Mouse (Mus musculus) thymus, postnatal 14 days (tissue): ENCODE measurements around the gene Kalrn.

Source experiments
- DNase-seq: peaks from one replicate; pipeline ENCODE4 v3.0.0; 2021

The Kalrn gene

DNA sequence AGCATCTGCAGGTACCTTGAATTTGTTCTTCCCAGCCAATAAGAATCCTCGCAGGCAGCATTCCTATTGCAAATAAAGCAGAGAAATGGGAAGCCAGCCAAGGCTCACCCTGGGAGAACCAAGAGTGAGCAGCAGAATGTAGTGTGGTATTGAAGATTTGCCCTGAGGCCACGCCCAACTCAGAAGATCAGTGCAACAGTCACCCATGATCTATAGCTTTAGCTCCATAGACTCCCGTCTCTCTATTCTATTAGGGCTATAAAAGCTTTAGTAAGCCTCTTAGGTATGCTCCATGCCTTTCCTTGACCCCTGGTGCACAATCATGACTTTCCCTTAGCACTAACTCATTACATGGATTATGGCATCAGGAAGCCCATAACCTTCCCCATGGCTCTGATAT is 155.9 kb downstream of the Kalrn start:
- DNase-seq, result no peak

DNA sequence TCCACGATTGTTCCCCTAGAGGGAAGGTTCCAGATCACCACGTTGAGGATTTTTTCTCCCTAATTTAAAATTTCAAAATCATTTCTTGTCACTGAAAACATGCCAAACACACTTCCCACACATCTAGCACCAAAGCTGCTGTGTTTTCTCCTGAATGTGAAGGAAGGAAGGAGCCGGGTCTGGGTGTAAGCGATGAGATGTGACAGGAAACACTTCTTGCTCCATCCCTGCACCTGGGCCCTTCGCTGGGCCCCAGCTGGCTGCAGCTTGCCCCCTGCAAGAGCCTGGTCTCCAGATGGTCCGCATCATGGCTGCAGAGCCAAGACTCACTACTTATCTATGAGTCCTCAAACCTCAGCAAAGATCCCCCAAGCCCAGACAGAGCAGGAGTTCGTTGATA is 158.8 kb downstream of the Kalrn start:
- no peak for DNase-seq

DNA sequence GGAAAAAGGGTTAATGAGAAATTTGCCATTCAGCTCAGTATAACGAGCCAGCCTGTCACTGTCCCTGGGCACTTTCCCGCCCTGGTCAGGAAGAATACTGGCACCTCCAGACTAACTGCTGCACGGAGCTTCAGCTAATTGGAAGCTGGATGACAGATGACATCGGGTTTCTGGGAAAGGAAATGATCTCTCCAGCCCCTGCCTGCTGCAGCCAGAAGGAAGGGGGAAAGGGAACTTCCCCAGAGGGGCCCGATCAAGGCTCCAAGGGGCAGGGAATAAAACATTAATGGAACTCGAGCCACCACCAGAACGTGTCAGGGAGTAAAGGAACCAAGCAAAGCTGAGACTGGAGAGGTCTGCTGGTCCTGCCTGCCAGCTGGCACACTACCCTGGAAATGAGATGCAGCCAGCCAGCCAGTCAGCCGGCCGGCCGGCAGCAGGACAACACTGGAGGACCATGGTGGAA is 159.4 kb downstream of the Kalrn start:
- no peak for DNase-seq

DNA sequence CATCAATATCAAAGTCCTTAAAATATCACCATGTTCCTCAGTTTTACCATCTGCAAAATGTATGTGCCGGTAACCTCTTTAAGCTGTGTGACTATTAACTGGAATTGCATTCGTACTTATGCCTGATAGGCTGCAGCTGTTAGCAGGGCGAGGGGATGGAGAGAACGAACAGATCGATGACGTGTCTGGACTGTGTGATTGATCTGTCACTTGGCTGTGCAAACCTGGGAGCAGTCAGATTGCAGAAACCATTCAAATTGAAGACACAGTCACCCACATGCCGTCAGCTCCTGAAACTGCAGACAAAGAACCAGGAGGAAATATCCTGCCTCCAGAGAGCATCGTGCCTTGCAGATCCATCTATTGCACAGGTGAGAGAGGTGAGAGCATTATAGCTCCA is 166.3 kb downstream of the Kalrn start:
- DNase-seq, result no peak

DNA sequence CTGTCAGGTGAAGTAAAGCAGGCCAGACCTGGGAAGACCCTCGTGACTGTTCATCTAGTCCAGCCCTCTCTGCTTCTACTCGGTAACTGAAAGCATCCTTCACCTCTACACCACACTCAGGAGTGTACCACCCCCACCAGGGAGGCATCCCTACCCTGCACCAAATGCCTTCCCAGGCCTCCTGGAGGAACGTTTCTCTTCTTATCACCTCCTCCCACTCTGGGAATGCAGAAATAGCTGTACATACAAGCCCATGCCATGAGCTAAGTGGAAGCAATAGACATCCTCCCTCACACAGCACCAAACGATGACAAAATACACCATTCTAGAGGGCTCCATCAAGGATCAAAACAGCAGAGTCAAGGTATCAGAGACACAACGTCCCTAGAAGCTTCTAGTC is 168.2 kb downstream of the Kalrn start:
- no peak for DNase-seq

DNA sequence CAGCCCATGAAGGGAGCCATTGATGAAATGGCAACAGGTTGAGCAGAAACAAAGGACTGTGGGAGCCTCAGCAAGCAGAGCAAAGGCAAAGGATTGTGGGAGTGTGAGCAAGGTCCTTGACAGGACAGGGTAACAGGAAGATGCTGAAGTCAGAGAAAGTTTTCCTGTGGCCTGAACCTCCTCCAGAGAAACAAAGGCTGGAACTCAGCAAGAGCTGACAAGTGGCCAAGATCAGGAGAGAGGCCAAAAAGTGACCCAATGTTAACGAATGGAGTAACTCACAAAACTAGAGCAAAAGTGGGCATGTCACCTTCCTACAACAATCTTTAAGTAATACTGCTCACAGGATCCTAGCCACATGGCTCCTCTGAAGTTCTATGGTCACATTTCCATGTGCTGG is 172.1 kb downstream of the Kalrn start:
- DNase-seq, result no peak

DNA sequence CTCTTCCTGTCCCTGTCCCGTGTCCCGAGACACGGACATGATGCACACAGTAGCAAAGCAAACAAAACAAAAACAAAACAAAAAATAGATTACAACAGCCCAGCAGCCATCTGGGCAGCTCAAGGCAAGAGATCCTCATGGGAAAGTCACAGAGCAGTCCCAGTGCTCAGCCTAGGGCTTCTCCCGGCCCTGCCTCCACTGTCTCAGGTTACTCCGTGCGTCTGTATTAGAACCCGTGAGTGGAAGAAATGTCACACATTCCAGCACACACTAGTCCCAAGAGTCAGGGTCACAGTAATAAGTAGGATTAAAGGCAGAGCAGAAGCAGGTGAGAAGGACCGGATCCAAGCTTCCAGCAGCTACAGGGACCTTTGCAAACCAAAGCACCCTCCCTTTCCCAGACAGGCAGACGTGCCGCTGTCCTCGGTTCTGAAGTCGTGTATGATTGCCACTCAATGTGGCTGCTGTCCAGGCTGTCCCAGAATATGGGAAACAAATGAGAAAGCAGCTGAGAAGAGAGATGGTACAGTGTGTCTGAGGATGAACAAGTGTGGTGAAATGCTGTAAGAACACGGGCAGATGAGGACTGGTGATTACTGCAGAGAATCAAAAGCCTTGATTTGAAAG is 173.1 kb downstream of the Kalrn start:
- DNase-seq, result peak; percentile 7

DNA sequence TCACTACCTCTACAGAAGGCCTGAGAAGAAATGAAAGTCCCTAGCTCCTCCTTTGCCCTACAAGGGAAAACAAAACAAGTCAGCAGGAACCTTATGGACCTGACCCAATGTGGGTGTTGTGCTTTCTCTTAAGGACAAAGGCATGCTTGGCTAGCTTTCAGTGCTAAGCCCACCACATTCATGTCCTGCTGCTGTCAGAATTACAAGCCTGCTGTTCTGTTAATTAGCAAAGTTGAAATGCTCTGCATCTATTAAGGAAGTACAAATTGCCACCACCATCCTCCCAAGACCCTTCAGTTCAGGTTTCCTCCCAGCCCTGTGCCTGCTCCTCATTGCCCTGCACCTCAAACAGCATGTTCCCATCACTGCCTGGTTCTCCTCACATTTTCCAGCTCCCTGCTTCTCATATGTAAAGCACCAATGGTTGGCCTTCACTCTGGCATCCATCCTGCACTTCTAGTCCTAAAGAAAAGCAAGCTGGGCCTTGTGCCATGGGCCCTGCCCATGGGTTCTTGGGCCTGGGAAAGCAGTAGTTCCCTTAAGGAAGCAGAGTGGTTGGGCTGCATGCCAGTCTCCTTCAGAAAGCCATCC is 178.0 kb downstream of the Kalrn start:
- DNase-seq, result no peak

DNA sequence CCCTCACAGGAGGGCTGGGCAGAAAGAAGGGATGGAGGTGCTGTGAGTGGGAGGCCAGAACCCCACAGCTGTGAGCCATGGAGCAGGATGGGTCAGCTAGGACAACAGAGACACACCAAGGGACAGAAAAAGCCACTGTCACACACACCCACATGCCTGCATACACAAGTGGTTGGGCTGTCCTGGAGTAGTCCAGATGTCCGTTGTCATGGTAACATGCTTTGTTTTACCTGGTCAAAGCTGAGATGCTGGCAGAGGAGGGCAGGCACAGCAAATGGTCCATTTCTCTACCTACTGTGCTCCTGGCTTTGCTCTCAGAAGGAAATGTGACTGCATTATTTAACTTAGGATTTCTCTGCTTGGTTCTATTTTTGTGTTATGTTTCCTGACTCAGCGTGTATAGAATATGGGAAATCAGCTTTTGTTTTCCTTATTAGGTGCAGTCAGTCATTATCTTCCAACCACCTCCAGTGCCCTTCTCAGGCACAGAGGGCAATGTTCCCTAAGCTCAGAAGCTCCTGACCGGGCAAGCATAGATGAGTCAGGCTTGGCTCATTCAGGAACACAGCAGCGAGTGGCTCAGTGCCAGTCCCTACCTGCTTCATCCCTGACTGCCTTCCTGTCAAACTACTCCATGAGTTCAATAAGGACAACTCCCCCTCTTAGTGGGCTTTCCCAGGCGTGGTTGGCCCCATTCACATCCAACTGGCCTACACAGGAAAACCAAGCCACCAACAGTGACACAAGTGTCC is 183.6 kb downstream of the Kalrn start:
- no peak for DNase-seq

DNA sequence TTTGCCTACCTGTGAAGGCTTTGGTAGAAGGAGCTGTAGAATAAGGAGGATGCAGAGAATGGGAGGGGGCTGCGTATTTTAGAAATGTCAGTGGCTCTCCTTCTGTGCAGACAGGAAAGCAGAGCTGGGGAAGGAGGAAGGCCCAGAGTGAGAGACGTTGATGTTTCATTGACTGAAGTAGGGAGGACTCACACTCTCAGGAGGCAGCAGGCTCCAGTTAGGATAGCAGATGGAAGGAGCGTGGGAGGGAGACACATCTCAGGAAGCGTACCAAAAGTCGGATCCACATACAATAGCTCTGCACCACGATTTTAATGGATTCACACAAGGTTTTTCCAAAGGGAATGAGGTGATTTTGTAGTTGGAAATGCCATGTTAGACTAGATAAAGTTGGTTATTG is 184.5 kb downstream of the Kalrn start:
- DNase-seq, result no peak

DNA sequence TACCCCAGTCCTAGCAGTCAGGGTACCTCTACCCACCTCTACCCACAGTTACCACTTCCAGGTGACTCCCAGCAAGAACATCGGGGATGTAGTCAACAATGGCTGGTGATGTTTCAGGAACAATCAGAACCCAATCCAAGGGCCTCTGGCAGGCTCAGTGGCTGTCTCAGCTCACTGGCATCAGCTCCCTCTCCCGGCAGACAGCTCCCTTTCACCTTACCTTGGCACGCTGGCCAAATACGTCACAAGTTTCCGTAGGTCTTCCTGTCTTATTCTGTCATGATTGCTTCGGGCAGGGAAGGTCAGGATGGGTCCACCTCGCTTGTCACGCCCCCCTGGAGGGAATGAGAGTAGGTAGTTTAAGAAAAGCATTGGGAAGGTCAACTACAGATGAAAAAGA is 188.3 kb downstream of the Kalrn start:
- no peak for DNase-seq

DNA sequence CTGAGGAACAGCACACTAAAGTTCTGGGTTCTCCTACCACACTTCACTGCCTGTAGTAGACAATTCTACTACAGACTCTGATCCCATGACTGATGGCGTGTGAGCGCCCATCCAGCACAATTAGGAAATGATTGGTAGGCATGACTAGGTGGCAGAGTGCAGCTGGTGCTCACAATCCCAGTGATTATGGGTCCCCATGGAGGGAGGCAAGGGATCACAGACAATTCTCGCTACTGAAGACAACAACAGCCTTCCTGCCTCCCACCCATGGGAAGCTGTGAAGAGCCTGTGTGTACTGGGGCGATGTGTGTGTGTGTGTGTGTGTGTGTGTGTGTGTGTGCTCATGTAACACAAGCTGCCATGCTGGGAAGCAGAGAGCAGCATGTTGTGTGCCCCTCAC is 190.3 kb downstream of the Kalrn start:
- no peak for DNase-seq

DNA sequence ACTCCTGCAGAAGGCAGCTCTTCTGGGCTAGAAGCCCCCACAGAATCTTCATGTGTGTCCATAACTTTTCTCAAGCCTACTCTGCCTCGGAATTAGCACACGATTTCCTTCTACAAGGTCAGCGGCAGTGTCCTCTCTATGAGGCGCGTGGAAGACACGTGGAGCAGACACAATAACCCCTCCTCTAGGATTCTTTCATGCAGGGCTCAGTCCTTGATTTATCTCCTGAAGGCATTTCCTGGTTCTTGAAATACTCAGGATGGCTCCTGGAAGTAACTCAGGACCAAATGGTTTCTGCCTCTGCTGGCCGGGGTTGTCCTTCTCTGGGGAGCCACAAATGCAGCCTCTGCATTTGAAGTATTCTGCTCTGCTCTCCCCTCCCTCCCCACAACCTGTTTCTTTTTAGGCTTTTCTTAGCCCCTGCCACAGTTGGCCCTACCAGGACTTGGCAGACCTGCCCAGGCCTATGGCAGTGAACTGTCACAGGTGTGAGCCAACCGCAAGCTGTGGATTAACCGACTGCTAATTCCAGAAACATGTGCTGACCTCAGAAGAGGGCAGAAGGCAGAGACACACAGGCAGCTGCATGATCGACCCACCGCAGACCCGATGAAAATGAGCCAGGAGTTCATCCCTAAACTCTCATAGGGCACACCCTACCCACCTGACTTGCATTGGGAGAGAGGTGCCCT is 197.0 kb downstream of the Kalrn start:
- DNase-seq, result no peak

DNA sequence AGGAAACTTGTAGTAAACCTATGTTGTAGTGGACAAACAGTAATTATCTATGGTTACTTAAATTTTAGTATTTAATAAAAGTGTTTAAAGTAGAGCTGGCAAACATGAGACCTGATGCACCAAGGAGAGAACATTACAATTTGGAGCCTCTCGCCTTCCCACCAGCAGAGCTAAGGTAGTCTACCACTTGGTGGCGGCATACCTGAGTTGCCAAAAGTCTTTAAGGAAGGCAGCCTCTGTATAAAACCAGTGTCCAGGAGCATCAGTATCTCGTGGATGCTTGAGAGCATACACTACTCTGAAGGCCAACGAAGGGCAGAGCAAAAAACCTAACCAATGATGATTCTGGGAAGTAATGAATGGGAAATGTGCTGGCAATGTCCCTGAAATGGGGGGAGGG is 199.8 kb downstream of the Kalrn start:
- DNase-seq, result no peak

DNA sequence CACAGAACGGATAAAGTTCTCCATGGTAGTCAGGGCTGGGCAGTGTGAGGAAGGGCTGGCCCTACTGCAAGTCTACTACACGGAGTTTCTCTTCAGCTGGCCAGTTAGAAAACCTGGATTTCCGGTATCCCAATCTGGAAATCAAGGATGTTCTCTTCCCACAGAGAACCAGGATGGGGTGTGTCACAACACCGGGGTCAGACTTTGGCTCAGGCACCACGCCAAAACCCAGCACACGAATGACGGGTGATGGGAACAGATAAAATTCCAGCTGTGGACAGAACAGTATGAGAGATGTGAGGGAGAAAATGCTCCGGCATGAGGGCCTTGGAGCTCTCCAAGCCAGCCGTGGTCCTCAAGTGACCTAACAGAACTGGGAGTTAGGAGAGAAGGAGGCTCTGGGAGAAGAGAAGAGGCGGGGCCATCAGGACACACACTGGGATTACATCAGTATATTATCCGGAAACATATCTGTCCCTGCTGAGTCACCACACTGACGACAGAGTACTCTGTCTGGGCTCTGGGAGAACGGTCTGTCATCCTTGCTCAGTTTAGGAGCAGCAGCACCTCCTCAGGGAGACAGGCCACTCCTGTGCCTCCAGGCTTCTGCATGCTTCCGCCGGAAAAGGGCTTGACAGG is 201.1 kb downstream of the Kalrn start:
- no peak for DNase-seq

DNA sequence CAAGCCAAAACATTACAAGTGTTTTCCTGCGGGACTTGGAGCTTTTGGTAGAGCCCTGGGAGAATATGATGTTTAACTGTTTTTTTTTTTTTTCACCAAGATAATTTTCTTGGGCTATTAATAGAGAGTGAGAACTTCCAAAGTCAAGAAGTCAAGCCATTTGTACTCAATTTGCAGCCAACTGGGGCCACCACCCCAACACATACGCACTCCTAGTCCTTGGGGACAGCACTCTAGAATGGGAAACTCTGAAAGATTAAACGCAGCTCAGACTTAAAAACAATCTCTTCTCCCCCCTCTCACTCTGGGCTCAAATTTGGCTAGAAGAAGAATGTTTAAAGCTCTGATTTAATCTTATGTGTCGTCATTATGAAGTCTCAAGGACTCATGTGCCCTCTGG is 214.1 kb downstream of the Kalrn start:
- no peak for DNase-seq

DNA sequence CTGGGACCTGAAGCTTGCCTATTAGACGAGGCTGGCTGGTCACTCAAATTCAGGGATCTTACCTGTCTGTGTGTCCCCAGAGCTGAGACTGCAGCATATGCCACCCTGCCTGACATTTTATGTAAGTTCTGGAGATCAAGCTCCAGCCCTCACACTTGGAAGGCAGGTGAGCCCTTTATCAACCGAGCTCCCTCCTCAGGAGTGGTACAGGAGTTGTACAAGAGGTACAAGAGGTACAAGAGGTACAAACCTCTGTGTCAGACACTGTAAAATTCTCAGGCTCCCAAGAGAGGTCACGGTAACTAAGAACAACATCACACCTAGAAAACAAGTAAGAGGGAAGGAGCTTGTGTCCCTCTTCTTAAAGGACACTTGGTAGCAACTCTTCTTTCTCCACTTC is 217.8 kb downstream of the Kalrn start:
- DNase-seq, result no peak

DNA sequence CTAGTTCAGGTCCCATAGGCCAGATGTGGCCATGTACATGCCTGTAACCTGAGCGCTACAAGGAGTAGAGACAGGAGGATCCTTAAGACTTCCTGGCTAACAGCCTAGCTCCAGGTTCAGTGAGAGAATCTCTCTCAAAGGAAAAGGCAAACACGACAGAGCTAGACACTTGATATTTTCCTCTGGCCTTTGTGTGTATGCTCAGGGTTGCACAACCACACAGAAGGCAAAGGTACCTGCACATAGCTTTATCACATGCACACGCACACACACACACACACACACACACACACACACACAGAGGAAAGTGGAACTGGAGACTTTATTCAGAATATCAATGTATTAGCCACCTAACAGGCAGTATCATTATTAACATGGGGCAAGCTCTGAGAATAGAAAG is 219.3 kb downstream of the Kalrn start:
- DNase-seq, result no peak

DNA sequence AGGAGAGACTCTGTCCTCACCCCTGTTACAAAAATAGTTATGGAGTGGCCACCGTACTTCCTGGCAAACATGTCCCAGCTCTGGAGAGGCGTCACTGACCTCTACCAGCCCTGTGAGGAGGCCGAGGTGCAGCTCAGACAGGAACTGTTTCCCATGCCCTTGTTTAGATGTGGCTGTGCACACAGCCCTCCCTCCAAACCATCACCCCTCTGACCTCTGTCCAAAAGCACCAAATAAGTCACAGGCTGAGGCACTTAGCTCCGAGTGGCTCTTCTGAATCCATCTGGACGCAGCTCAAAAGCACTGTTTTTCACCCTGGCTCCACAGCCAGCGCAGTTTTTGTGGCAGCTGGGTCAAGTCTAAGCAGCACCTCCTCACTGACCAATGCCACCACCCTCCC is 220.6 kb downstream of the Kalrn start:
- DNase-seq, result no peak

DNA sequence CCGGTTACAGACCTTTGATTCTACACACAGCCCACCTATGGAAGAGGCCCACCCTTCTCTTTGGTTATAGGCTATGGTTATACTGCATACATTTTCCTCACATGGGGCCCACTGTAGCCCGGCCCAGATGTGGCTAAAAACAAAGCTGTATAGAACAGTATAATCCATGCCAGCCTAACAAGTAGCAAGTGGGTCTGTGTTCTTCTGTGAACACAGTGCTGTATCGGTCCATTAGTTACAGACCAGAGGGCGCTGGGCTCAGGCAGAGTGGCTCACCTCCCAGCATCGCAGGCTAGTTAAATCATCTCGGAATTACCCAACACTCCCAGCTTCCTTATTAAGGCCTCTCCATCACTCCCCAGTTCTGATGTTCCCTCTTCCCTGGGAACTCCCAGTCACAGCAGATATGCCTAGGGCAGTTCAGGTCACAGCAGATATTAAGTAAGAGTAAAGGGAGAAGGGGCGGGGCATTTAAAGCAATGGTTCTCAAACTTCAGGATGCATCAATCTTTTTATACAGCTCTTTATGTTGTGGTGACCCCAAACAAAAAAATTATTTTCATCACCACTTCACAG is 221.7 kb downstream of the Kalrn start:
- DNase-seq, result no peak

DNA sequence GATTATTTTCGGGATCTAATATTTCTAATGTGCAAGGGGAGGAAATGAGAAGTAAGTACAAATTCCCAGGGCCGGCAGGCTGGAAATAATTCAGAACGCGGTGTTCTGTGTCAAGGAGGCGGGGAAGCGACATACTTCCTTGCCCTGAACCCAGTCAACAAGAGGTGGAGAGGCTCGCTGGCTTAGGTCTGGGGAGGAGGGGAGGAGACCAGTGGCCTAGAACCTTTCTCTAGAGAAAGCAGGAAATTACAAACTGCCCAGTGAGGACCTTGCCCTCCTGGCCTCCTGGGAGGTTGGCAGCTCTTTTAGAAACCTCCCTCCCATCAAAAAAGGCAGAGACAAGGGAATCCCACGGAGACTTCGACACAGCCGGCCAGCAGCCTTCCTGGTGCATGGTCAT is 225.8 kb downstream of the Kalrn start:
- DNase-seq, result no peak

DNA sequence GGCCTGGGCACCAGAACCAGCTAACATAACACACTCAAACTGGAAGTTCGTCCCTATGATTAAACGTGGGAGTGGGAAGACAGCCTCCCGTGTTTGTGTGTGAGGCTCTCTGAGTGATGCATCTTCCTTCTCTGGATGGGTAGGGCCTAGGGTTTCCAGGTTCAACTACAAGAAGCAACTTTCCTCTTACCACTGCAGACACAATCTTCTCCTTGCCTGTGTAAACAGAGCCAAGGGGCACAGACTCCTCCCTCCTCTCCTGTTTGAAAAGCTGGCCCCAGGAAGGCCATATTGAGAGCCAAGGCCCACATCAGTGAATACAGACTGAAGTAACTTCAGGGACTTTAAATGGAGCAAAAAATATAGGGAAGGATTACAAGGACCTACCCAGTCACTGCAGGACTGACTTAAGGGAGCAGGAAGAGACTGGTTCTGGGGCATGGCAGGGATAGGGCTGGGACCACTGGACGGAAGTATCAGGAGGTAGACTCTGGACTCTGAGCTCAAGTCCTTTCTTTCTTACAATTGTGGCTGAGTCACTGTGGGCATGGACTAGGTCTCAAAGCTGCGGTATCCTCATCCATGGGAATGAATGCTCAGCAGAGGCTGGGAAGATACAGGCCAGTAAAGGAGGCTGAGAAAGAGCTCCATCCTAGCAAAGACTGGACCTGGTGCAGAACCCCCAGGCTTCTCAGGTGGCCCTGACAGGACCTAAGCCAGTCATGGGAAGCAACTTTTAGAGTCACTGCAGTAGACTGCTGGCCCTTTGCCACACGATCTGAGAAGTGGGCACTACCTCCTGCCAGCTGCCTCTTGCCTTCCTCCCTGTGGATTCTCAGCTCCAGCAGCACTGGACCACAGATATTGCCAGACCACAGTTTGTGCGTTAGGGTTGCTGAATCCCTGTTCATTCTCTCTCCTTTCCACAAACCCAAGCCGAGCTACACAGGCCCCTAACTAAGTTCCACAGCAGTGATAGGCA is 228.1 kb downstream of the Kalrn start:
- no peak for DNase-seq
